Mouse (Mus musculus) neural tube, embryonic 12.5 days (tissue): Measurements from ENCODE around the gene Sgk1. TPM values are rescaled to one million over a fixed set of nuclear protein-coding genes. Genes with fewer than 3 reads are reported as not detected.

Source experiments
- ATAC-seq: fragments of 200-750 bp; cut with Nextera tagmentation; 2 replicates; pipeline ENCODE4 v1.8.0; 2017; ENCODE audit warnings: low read depth, mild to moderate bottlenecking, moderate TSS enrichment, moderate library complexity; ENCODE audit not compliant: low FRiP score
- H3K27ac ChIP-seq: fragments of 300-500 bp; sonication (generic); 2 replicates; pipeline ENCODE4 v1.5.1; 2016
- H3K27me3 ChIP-seq: fragments of 300-500 bp; sonication (generic); replicated peaks from 2 replicates; pipeline ENCODE4 v1.6.1; 2016; ENCODE audit warnings: mild to moderate bottlenecking
- H3K36me3 ChIP-seq: fragments of 300-500 bp; sonication (generic); 2 replicates; pipeline ENCODE4 v1.6.1; 2016; ENCODE audit warnings: mild to moderate bottlenecking
- H3K4me1 ChIP-seq: fragments of 300-500 bp; sonication (generic); 2 replicates; pipeline ENCODE4 v1.6.1; 2016
- H3K4me2 ChIP-seq: fragments of 300-500 bp; sonication (generic); replicated peaks from 2 replicates; pipeline ENCODE4 v1.6.1; 2016; ENCODE audit warnings: mild to moderate bottlenecking
- H3K4me3 ChIP-seq: fragments of 300-500 bp; sonication (generic); 2 replicates; pipeline ENCODE4 v1.5.1; 2016
- H3K9ac ChIP-seq: fragments of 300-500 bp; sonication (generic); 2 replicates; pipeline ENCODE4 v1.6.1; 2016; ENCODE audit warnings: mild to moderate bottlenecking
- H3K9me3 ChIP-seq: fragments of 300-500 bp; sonication (generic); 2 replicates; pipeline ENCODE4 v1.6.1; 2016; ENCODE audit warnings: mild to moderate bottlenecking
- WGBS: fragments of 180-500 bp; shearing (Covaris S2); methylation state at CpG from one replicate; pipeline ENCODE4 v1.1.7; 2016; 5-methylcytosine and 5-hydroxymethylcytosine counted together
- polyA plus RNA-seq: library from polyadenylated mRNA; unstranded; fragments of >200 nt; fragmentation: Nextera tagmentation; extraction: Ambion mirVana; gene quantifications from 2 replicates; pipeline ENCODE4 v1.2.1, GENCODE M21; 2016

Sgk1 gene
- polyA plus RNA-seq, 1 experiment from 2014 or later = 24.6 TPM

GRCm38 (mm10) chr10:21991986-21992833 lies 110.2 kb downstream of the Sgk1 start:
- WGBS = 18% methylated on average over 17 of the region's 17 CpGs
- no peak overlapping the region for H3K4me3 ChIP-seq

GRCm38 (mm10) chr10:21992834-21993514 lies 111.0 kb downstream of the Sgk1 start:
- 1% methylated on average over 30 of the region's 30 CpGs for whole genome bisulfite sequencing
- Histone ChIP-seq H3K4me3 (peak overlapping the region; percentile 20), H3K36me3 (peaks cover 11% of the 10 kb centered on the region; the same call in 1 of the 2 replicates), H3K9ac (no peak overlapping the region), H3K4me2 (peak overlapping the region; percentile 93), H3K27ac (no peak overlapping the region), H3K4me1 (peaks cover 7% of the 10 kb centered on the region), H3K27me3 (peaks cover 10% of the 10 kb centered on the region), H3K9me3 (no peaks in the 10 kb centered on the region)
- peak; percentile 46 for ATAC-seq

More at GRCm38 (mm10) chr10:21991986-21992833, 110.2 kb downstream of the Sgk1 start:
- H3K9me3 ChIP-seq = no peaks in the 10 kb centered on the region
- H3K27ac ChIP-seq = no peak overlapping the region
- no peak for ATAC-seq
- peaks cover 7% of the 10 kb centered on the region for H3K4me1 ChIP-seq
- no peak overlapping the region for H3K9ac ChIP-seq
- H3K4me2 ChIP-seq = peak overlapping the region; percentile 93
- H3K36me3 ChIP-seq = peaks cover 9% of the 10 kb centered on the region; the same call in 1 of the 2 replicates
- peaks cover 10% of the 10 kb centered on the region for H3K27me3 ChIP-seq

GRCm38 (mm10) chr10:21993515-21994373 lies 111.8 kb downstream of the Sgk1 start:
- peak; percentile 71 for ATAC-seq
- H3K4me1 ChIP-seq = peaks cover 7% of the 10 kb centered on the region
- peak overlapping the region; percentile 67 for H3K9ac ChIP-seq
- H3K4me3 ChIP-seq = peak overlapping the region; percentile 65
- under 1% methylated on average over 59 of the region's 60 CpGs for WGBS
- H3K4me2 ChIP-seq = peak overlapping the region; percentile 93
- H3K9me3 ChIP-seq = no peaks in the 10 kb centered on the region
- H3K36me3 ChIP-seq = peaks cover 17% of the 10 kb centered on the region; the same call in 1 of the 2 replicates
- peaks cover 10% of the 10 kb centered on the region for H3K27me3 ChIP-seq
- no peak overlapping the region for H3K27ac ChIP-seq

GRCm38 (mm10) chr10:21994431-21994914 lies 112.5 kb downstream of the Sgk1 start:
- Histone ChIP-seq H3K4me1 (peaks cover 7% of the 10 kb centered on the region), H3K9ac (peak overlapping the region; percentile 67), H3K9me3 (no peaks in the 10 kb centered on the region), H3K4me2 (peak overlapping the region; percentile 93), H3K4me3 (peak overlapping the region; percentile 65), H3K36me3 (peaks cover 19% of the 10 kb centered on the region; the same call in 1 of the 2 replicates), H3K27me3 (peaks cover 10% of the 10 kb centered on the region), H3K27ac (no peak overlapping the region)
- under 1% methylated on average over 40 of the region's 40 CpGs for WGBS
- ATAC-seq = peak; percentile 97

GRCm38 (mm10) chr10:21995221-21995620 lies 113.2 kb downstream of the Sgk1 start:
- Histone ChIP-seq H3K9ac (no peak overlapping the region), H3K27me3 (peaks cover 10% of the 10 kb centered on the region), H3K4me3 (peak overlapping the region; percentile 65; the same call in 1 of the 2 replicates), H3K4me1 (peaks cover 7% of the 10 kb centered on the region), H3K9me3 (no peaks in the 10 kb centered on the region), H3K36me3 (peaks cover 19% of the 10 kb centered on the region; the same call in 1 of the 2 replicates), H3K27ac (no peak overlapping the region), H3K4me2 (peak overlapping the region; percentile 93)
- no peak for ATAC-seq
- 11% methylated on average over 12 of the region's 12 CpGs for WGBS

- Histone ChIP-seq H3K27me3 (peaks cover 10% of the 10 kb centered on the region), H3K4me2 (peak overlapping the region; percentile 36; the same call in 1 of the 2 replicates), H3K36me3 (peaks cover 19% of the 10 kb centered on the region; the same call in 1 of the 2 replicates), H3K4me3 (no peak overlapping the region), H3K9me3 (no peaks in the 10 kb centered on the region), H3K27ac (no peak overlapping the region), H3K9ac (no peak overlapping the region), H3K4me1 (peaks cover 7% of the 10 kb centered on the region)
- ATAC-seq = no peak
- 70% methylated on average over 11 of the region's 11 CpGs for WGBS
Observed at GRCm38 (mm10) chr10:21995661-21996308, 113.8 kb downstream of the Sgk1 start.

GRCm38 (mm10) chr10:21996660-21997447 lies 114.9 kb downstream of the Sgk1 start:
- no peak overlapping the region; the same call in 1 of the 2 replicates for H3K4me2 ChIP-seq
- H3K36me3 ChIP-seq = peaks cover 19% of the 10 kb centered on the region; the same call in 1 of the 2 replicates
- WGBS = 92% methylated on average over 14 of the region's 14 CpGs
- H3K9ac ChIP-seq = no peak overlapping the region
- peaks cover 8% of the 10 kb centered on the region for H3K27me3 ChIP-seq
- no peak overlapping the region for H3K4me3 ChIP-seq
- no peak overlapping the region for H3K27ac ChIP-seq
- H3K4me1 ChIP-seq = peaks cover 7% of the 10 kb centered on the region; the same call in 1 of the 2 replicates
- no peak for ATAC-seq
- no peaks in the 10 kb centered on the region for H3K9me3 ChIP-seq

- no peak for ATAC-seq
- H3K4me1 ChIP-seq = peaks cover 4% of the 10 kb centered on the region; the same call in 1 of the 2 replicates
- H3K9me3 ChIP-seq = no peaks in the 10 kb centered on the region
- H3K4me2 ChIP-seq = no peak overlapping the region
- no peak overlapping the region for H3K27ac ChIP-seq
- no peak overlapping the region for H3K4me3 ChIP-seq
- H3K9ac ChIP-seq = no peak overlapping the region
- WGBS = 92% methylated on average over 12 of the region's 12 CpGs
- H3K27me3 ChIP-seq = peaks cover under 1% of the 10 kb centered on the region; the same call in 1 of the 2 replicates
- H3K36me3 ChIP-seq = peaks cover 19% of the 10 kb centered on the region; the same call in 1 of the 2 replicates
Observed at GRCm38 (mm10) chr10:21997550-21998204, 115.7 kb downstream of the Sgk1 start.

- Histone ChIP-seq H3K4me3 (no peak overlapping the region), H3K4me1 (no peaks in the 10 kb centered on the region), H3K27me3 (no peaks in the 10 kb centered on the region), H3K9ac (no peak overlapping the region), H3K9me3 (no peaks in the 10 kb centered on the region), H3K36me3 (peaks cover 19% of the 10 kb centered on the region; the same call in 1 of the 2 replicates), H3K27ac (no peak overlapping the region), H3K4me2 (0 out of 2 replicates have a peak overlapping the region, but pooled peaks have one; percentile 9)
- 86% methylated on average over 28 of the region's 28 CpGs for WGBS
- ATAC-seq = no peak
Observed at GRCm38 (mm10) chr10:21998503-21999180, 116.7 kb downstream of the Sgk1 start.
